Mouse (Mus musculus) midbrain, embryonic 12.5 days (tissue): ENCODE data around the gene Myl7. TPM values are rescaled to one million over a fixed set of nuclear protein-coding genes. Genes with fewer than 3 reads are reported as not detected.

Experiments used
- ATAC-seq: fragments of 200-750 bp; cut with Nextera tagmentation; 2 replicates; pipeline ENCODE4 v1.8.0; 2017; ENCODE audit warnings: low read depth, moderate TSS enrichment, moderate library complexity; ENCODE audit not compliant: low FRiP score
- H3K27ac ChIP-seq: fragments of 300-500 bp; sonication (generic); replicated peaks from 2 replicates; pipeline ENCODE4 v1.5.1; 2016; ENCODE audit warnings: mild to moderate bottlenecking
- H3K27me3 ChIP-seq: fragments of 300-500 bp; sonication (generic); 2 replicates; pipeline ENCODE4 v1.6.1; 2016; ENCODE audit warnings: mild to moderate bottlenecking
- H3K36me3 ChIP-seq: fragments of 300-500 bp; sonication (generic); 2 replicates; pipeline ENCODE4 v1.6.1; 2016
- H3K4me1 ChIP-seq: fragments of 300-500 bp; sonication (generic); 2 replicates; pipeline ENCODE4 v1.6.1; 2016
- H3K4me2 ChIP-seq: fragments of 300-500 bp; sonication (generic); replicated peaks from 2 replicates; pipeline ENCODE4 v1.6.1; 2016; ENCODE audit warnings: mild to moderate bottlenecking, moderate library complexity
- H3K4me3 ChIP-seq: fragments of 300-500 bp; sonication (generic); 2 replicates; pipeline ENCODE4 v1.5.1; 2016; ENCODE audit warnings: mild to moderate bottlenecking
- H3K9ac ChIP-seq: fragments of 300-500 bp; sonication (generic); replicated peaks from 2 replicates; pipeline ENCODE4 v1.6.1; 2016; ENCODE audit warnings: mild to moderate bottlenecking, moderate library complexity
- H3K9me3 ChIP-seq: fragments of 300-500 bp; sonication (generic); 2 replicates; pipeline ENCODE4 v1.6.1; 2016; ENCODE audit warnings: mild to moderate bottlenecking
- WGBS: fragments of 180-500 bp; shearing (Covaris S2); methylation state at CpG from one replicate; pipeline ENCODE4 v1.1.7; 2016; 5-methylcytosine and 5-hydroxymethylcytosine counted together
- polyA plus RNA-seq: library from polyadenylated mRNA; unstranded; fragments of >200 nt; fragmentation: Nextera tagmentation; extraction: Ambion mirVana; gene quantifications from 2 replicates; pipeline ENCODE4 v1.2.1, GENCODE M21; 2016

The Myl7 gene
- polyA plus RNA-seq, 1 experiment from 2014 or later: 1.2 TPM

DNA sequence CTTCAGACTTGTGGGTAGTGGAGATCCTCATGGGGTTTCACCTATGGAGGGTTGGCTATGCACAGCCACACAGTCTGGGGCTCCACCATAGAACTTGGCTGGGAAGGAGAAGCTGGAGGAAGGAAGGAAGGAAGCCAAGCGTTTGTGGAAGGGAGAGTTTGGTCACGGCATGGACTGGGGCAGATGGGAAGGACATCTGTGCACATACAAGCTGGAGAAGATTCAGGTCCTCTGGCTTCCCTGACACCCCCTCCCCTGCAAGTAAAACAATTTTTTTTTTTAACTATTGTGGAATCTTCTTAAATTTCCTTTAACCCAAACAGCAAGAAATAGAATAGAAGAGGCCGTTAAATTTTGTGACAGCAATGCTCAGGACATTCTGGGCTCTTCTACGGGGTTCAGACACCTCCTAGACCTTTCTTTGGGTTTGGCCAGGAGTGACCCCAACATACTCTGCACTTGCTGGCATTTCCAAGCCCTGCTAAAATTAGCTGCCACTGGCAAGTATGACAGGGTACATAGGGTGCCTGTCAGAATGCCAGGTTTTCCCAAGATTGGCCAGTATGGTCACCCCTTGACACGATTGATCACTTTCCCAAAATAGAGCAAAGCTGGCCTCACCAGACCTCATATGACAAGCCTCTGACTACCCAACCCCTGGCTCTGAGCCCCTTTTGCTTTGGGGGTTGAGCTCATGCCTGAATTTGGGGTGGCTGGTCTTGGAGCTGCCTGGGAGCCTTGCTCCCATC is 17.0 kb upstream of the Myl7 start:
- H3K4me2 ChIP-seq: no peak overlapping the region
- no peaks in the 10 kb centered on the region for H3K27me3 ChIP-seq
- H3K9ac ChIP-seq: no peak overlapping the region
- H3K4me3 ChIP-seq: no peak overlapping the region
- H3K27ac ChIP-seq: no peak overlapping the region
- no peaks in the 10 kb centered on the region for H3K36me3 ChIP-seq
- WGBS: 87% methylated on average over 5 of the region's 5 CpGs
- no peaks in the 10 kb centered on the region for H3K9me3 ChIP-seq
- H3K4me1 ChIP-seq: no peaks in the 10 kb centered on the region
- no peak for ATAC-seq

DNA sequence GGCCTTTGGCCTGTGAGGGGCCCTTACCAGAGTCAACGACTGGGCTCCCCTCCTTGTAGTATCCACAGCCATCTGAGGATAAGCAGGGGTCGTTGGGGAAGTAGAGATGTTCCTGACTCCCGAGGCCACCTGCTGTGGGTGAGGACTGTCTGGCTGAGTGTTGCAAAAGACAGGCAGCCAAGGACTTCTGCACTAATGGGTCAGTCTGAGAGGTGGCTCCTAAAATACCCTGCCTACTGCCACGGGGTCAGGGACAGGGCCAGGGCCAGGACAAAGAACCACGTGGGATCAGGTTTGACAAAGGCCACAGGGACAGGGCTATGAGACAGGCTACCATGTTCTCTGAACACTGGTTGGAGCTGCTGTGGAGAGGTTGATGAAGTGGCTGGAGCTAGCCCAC is 16.4 kb upstream of the Myl7 start:
- Histone ChIP-seq H3K36me3 (no peaks in the 10 kb centered on the region), H3K9me3 (no peaks in the 10 kb centered on the region), H3K27ac (no peak overlapping the region), H3K4me1 (no peaks in the 10 kb centered on the region), H3K4me3 (no peak overlapping the region), H3K9ac (no peak overlapping the region), H3K27me3 (no peaks in the 10 kb centered on the region), H3K4me2 (no peak overlapping the region)
- 74% methylated on average over 5 of the region's 5 CpGs for WGBS
- ATAC-seq: no peak

- no peak overlapping the region for H3K9ac ChIP-seq
These were observed 15.4 kb upstream of the Myl7 start for GRCm38 (mm10) chr11:5913936-5914335.

DNA sequence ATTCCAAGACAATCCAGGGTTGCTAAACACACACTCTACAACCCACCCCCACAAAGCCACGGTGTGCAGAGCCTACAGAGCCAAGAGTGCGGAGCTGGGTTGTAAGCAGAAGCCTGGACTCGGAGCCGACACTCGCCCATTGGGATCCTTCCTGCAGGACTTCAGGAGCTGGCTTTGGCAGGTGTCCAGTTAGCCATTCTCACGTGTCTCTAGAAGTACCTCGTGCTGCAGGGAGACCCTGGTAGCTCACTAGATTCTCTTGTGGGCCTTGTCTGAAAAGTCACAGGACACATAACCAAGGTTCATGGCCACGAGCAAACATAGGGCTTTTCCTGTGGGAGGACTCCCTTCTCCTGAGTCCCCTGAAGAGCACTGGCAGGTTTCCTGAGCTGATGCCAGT is 14.7 kb upstream of the Myl7 start:
- 70% methylated on average over 8 of the region's 8 CpGs for WGBS
- no peak overlapping the region for H3K27ac ChIP-seq

More at GRCm38 (mm10) chr11:5913936-5914335, 15.4 kb upstream of the Myl7 start:
- H3K9me3 ChIP-seq: no peaks in the 10 kb centered on the region
- no peak for ATAC-seq
- no peak overlapping the region for H3K27ac ChIP-seq
- H3K4me1 ChIP-seq: no peaks in the 10 kb centered on the region
- no peak overlapping the region for H3K4me2 ChIP-seq
- 72% methylated on average over 4 of the region's 4 CpGs for WGBS
- H3K27me3 ChIP-seq: no peaks in the 10 kb centered on the region
- no peaks in the 10 kb centered on the region for H3K36me3 ChIP-seq
- no peak overlapping the region for H3K4me3 ChIP-seq

GRCm38 (mm10) chr11:5912635-5913034 is 14.1 kb upstream of the Myl7 start:
- Histone ChIP-seq H3K4me3 (no peak overlapping the region), H3K36me3 (no peaks in the 10 kb centered on the region), H3K27me3 (no peaks in the 10 kb centered on the region), H3K9ac (0 out of 2 replicates have a peak overlapping the region, but pooled peaks have one; percentile 31), H3K4me1 (no peaks in the 10 kb centered on the region), H3K27ac (no peak overlapping the region), H3K9me3 (no peaks in the 10 kb centered on the region), H3K4me2 (no peak overlapping the region)
- ATAC-seq: no peak
- 21% methylated on average over 5 of the region's 5 CpGs for WGBS

More for the DNA sequence above, 14.7 kb upstream of the Myl7 start:
- Histone ChIP-seq H3K9me3 (no peaks in the 10 kb centered on the region), H3K36me3 (no peaks in the 10 kb centered on the region), H3K4me2 (no peak overlapping the region), H3K4me3 (no peak overlapping the region), H3K4me1 (no peaks in the 10 kb centered on the region), H3K27me3 (no peaks in the 10 kb centered on the region), H3K9ac (no peak overlapping the region)
- no peak for ATAC-seq

GRCm38 (mm10) chr11:5908642-5909041 is 10.1 kb upstream of the Myl7 start:
- ATAC-seq: no peak

GRCm38 (mm10) chr11:5907096-5907495 is 8.5 kb upstream of the Myl7 start:
- 43% methylated on average over 5 of the region's 5 CpGs for WGBS
- no peak overlapping the region for H3K4me3 ChIP-seq
- H3K36me3 ChIP-seq: no peaks in the 10 kb centered on the region
- H3K4me2 ChIP-seq: no peak overlapping the region
- H3K27ac ChIP-seq: no peak overlapping the region
- no peaks in the 10 kb centered on the region for H3K9me3 ChIP-seq
- H3K4me1 ChIP-seq: peaks cover 7% of the 10 kb centered on the region
- H3K27me3 ChIP-seq: peaks cover 12% of the 10 kb centered on the region
- ATAC-seq: no peak
- H3K9ac ChIP-seq: no peak overlapping the region

More at GRCm38 (mm10) chr11:5908642-5909041, 10.1 kb upstream of the Myl7 start:
- Histone ChIP-seq H3K9ac (no peak overlapping the region), H3K4me2 (no peak overlapping the region), H3K27ac (no peak overlapping the region), H3K4me3 (no peak overlapping the region), H3K9me3 (no peaks in the 10 kb centered on the region), H3K4me1 (no peaks in the 10 kb centered on the region), H3K27me3 (no peaks in the 10 kb centered on the region), H3K36me3 (no peaks in the 10 kb centered on the region)
- 87% methylated on average over 4 of the region's 4 CpGs for WGBS

- no peak overlapping the region for H3K27ac ChIP-seq
- no peak overlapping the region for H3K9ac ChIP-seq
- no peak overlapping the region for H3K4me3 ChIP-seq
- no peak for ATAC-seq
- peaks cover 17% of the 10 kb centered on the region for H3K4me1 ChIP-seq
- H3K27me3 ChIP-seq: peaks cover 19% of the 10 kb centered on the region
- WGBS: 89% methylated on average over 10 of the region's 10 CpGs
- no peaks in the 10 kb centered on the region for H3K36me3 ChIP-seq
- no peaks in the 10 kb centered on the region for H3K9me3 ChIP-seq
- H3K4me2 ChIP-seq: no peak overlapping the region
These were observed 7.4 kb upstream of the Myl7 start for GRCm38 (mm10) chr11:5905778-5906518.

- Histone ChIP-seq H3K27ac (no peak overlapping the region), H3K4me1 (peaks cover 17% of the 10 kb centered on the region), H3K9ac (no peak overlapping the region), H3K9me3 (no peaks in the 10 kb centered on the region), H3K4me3 (no peak overlapping the region), H3K36me3 (no peaks in the 10 kb centered on the region), H3K27me3 (peaks cover 24% of the 10 kb centered on the region), H3K4me2 (no peak overlapping the region)
- WGBS: 93% methylated on average over 6 of the region's 6 CpGs
- ATAC-seq: no peak
These were observed 6.3 kb upstream of the Myl7 start for GRCm38 (mm10) chr11:5904871-5905270.

GRCm38 (mm10) chr11:5904357-5904756 is 5.8 kb upstream of the Myl7 start:
- H3K9me3 ChIP-seq: no peaks in the 10 kb centered on the region
- H3K9ac ChIP-seq: no peak overlapping the region
- H3K36me3 ChIP-seq: no peaks in the 10 kb centered on the region
- peaks cover 17% of the 10 kb centered on the region for H3K4me1 ChIP-seq
- H3K27me3 ChIP-seq: peaks cover 27% of the 10 kb centered on the region
- no peak overlapping the region for H3K27ac ChIP-seq
- ATAC-seq: no peak
- WGBS: 89% methylated on average over 19 of the region's 19 CpGs
- H3K4me3 ChIP-seq: no peak overlapping the region
- H3K4me2 ChIP-seq: no peak overlapping the region

DNA sequence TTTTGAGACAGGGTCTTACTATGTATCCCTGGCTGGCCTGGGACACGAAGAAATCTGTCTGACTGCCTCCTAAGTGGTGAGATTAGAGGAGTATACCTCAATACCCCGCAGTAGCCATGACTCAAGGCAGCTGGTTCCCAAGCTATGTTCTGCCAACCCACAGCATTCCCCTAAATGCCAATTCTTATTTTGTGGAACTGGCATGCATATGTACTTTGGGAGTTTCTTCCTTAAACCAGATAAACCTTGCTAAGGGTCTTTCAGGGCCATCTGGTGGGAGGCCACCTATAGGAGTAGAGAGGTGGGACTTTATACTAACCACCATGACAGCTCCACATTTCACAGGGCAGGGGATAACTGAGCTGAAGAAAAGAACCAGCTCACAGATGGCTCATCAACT is 5.3 kb upstream of the Myl7 start:
- WGBS: 95% methylated on average over 2 of the region's 2 CpGs
- peaks cover 32% of the 10 kb centered on the region for H3K27me3 ChIP-seq
- no peak overlapping the region for H3K4me3 ChIP-seq
- H3K4me1 ChIP-seq: peaks cover 17% of the 10 kb centered on the region
- no peak overlapping the region for H3K4me2 ChIP-seq
- no peaks in the 10 kb centered on the region for H3K9me3 ChIP-seq
- no peak overlapping the region for H3K9ac ChIP-seq
- H3K36me3 ChIP-seq: no peaks in the 10 kb centered on the region
- H3K27ac ChIP-seq: no peak overlapping the region
- no peak for ATAC-seq

GRCm38 (mm10) chr11:5902390-5902789 is 3.8 kb upstream of the Myl7 start:
- no peaks in the 10 kb centered on the region for H3K9me3 ChIP-seq
- H3K4me2 ChIP-seq: peak overlapping the region; percentile 64
- peak overlapping the region; percentile 42 for H3K4me3 ChIP-seq
- H3K9ac ChIP-seq: peak overlapping the region; percentile 50; the same call in 1 of the 2 replicates
- peak; percentile 18; the same call in 1 of the 2 replicates for ATAC-seq
- H3K36me3 ChIP-seq: no peaks in the 10 kb centered on the region
- peak overlapping the region; percentile 70 for H3K27ac ChIP-seq
- H3K27me3 ChIP-seq: peaks cover 47% of the 10 kb centered on the region
- H3K4me1 ChIP-seq: peaks cover 25% of the 10 kb centered on the region
- 7% methylated on average over 6 of the region's 6 CpGs for WGBS
